Comparison of ENCODE assay signal across 7 mouse cellular contexts in genomic region chr15:84697611-84698011, GRCm38 (mm10). TPM values are rescaled to one million over a fixed set of nuclear protein-coding genes. Genes with fewer than 3 reads are reported as not detected.
A peak's percentile ranks its signal among the peaks of the same experiment; 100 is the strongest.
DNase-seq lines count a peak whose midpoint lies in the region; ATAC-seq lines count a peak whose summit lies in the region.

No protein-coding gene starts in this region.

- ATAC-seq in limb, embryonic 12.5 days (ENCODE audit: insufficient number of reproducible peaks, insufficient read depth, low FRiP score, low TSS enrichment, low read depth) = peak; percentile 18; the same call in 1 of the 2 replicates

- peaks cover 28% of the 10 kb centered on the region for H3K4me1 ChIP-seq in limb, embryonic 12.5 days (replicated peaks)

- peaks cover 58% of the 10 kb centered on the region for H3K36me3 ChIP-seq in limb, embryonic 12.5 days

- intact Hi-C loops in heart, postnatal 36 days (cut with DNase I) = loop anchor here (2.0 kb wide), 1 partner anchor 17 kb away; no protein-coding TSS in a partner anchor

- no peaks in the 10 kb centered on the region for H3K27me3 ChIP-seq in limb, embryonic 12.5 days

- no peaks in the 10 kb centered on the region for H3K9me3 ChIP-seq in limb, embryonic 12.5 days

- 0 out of 2 replicates have a peak overlapping the region, but pooled peaks have one; percentile 14 for H3K9ac ChIP-seq in limb, embryonic 12.5 days (replicated peaks)

- WGBS in limb, embryonic 12.5 days = 53% methylated on average over 11 of the region's 11 CpGs

- 0 out of 2 replicates have a peak overlapping the region, but pooled peaks have one; percentile 6 for H3K4me2 ChIP-seq in limb, embryonic 12.5 days

- H3K27ac ChIP-seq in limb, embryonic 12.5 days = peak overlapping the region; percentile 87

- no peak overlapping the region for H3K4me3 ChIP-seq in limb, embryonic 12.5 days (replicated peaks)

- DNase-seq in adrenal gland, adult (ENCODE audit: inconsistent age in 2 of 2, low spot score in 1 of 2) = peak; percentile 60 to 87
- DNase-seq in adrenal gland, postnatal 10 days = peak; percentile 85
- peak; percentile 60 to 78 for DNase-seq in frontal cortex, postnatal 10 days (ENCODE audit: low spot score in 2 of 2)
- peak; percentile 74 to 77 for DNase-seq in heart, postnatal 36 days
- DNase-seq in testis, postnatal 10 days (ENCODE audit: low spot score) = peak; percentile 80
- no peak for DNase-seq in c-Kit-positive CD71-positive TER-119-positive erythroid progenitor cells, embryonic 14.5 days (ENCODE audit: low spot score)

RNA-seq across cellular contexts. Expression of gene Arhgap8, which starts 22.2 kb away (rescaled TPM):
- 1 to 10 TPM; 1.1 to 1.2 TPM for total RNA-seq in adrenal gland, postnatal 10 days (2021)
- total RNA-seq in heart, postnatal 36 days (2021) = under 1 TPM; 0.60 to 0.92 TPM
- polyA plus RNA-seq in limb, embryonic 12.5 days (2016; fragmentation: Nextera tagmentation; extraction: Ambion mirVana) = 6.0 and 6.4 TPM in 2 replicates

RNA-seq across cellular contexts. Expression of gene Prr5, which starts 28.2 kb away (rescaled TPM):
- 10 to 100 TPM; 11.4 to 12.1 TPM for total RNA-seq in adrenal gland, postnatal 10 days (2021)
- total RNA-seq in heart, postnatal 36 days (2021) = 1 to 10 TPM; 3.1 to 3.7 TPM
- polyA plus RNA-seq in limb, embryonic 12.5 days (2016; fragmentation: Nextera tagmentation; extraction: Ambion mirVana) = 16.7 and 20.7 TPM in 2 replicates
